In the genomic region with DNA sequence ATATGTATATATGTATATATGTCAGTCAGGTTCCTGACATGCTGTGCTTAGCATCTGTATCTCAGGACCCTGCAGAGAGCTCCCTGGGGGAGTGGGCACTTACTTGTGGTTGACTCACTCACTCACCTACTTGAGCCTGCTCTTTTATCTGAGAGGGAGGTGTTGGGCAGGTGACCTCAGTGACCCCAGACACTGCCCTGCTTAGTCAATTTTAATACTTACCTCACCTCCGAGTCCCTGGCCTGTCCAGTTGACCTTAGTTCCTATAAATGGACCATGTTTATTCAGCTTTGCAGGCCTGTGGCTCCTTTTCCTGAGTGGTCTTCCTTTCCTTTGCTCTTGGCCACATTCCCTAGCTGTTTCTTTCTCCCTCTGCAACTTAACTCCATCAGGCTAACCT, we compare ENCODE assay signal across 24 mouse cellular contexts.
DNase-seq lines count a peak whose midpoint lies in the region; ATAC-seq and TF ChIP-seq lines count a peak whose summit lies in the region.
"Had no signal": no experiment of that assay in that cellular context is flagged by ENCODE, and none has a peak within 500 bp of the region (broad histone marks: within the 10 kb centered on the region; RNA-seq: fewer than 3 reads in every experiment).

No protein-coding gene starts in this region.

- WGBS in midbrain, embryonic 11.5 days = 82% methylated on average over 1 of the region's 1 CpGs
- WGBS in midbrain, postnatal 0 days = 76% methylated on average over 1 of the region's 1 CpGs

- no peaks in the 10 kb centered on the region for H3K27me3 ChIP-seq in midbrain, embryonic 11.5 days (ENCODE audit: control insufficient read depth, insufficient read depth, low read length)
- H3K27me3 ChIP-seq in midbrain, postnatal 0 days (ENCODE audit: insufficient read depth, low read length) = no peaks in the 10 kb centered on the region
- H3K27me3 ChIP-seq: embryonic facial prominence, embryonic 13.5 days; embryonic facial prominence, embryonic 15.5 days; forebrain, embryonic 12.5 days had no signal

- no peak overlapping the region for H3K4me2 ChIP-seq in midbrain, embryonic 11.5 days
- H3K4me2 ChIP-seq in midbrain, postnatal 0 days (ENCODE audit: low read depth, low read length, poor library complexity, severe bottlenecking) = no peak overlapping the region
- H3K4me2 ChIP-seq: embryonic facial prominence, embryonic 13.5 days; embryonic facial prominence, embryonic 15.5 days; forebrain, embryonic 12.5 days had no signal

- no peaks in the 10 kb centered on the region for H3K36me3 ChIP-seq in midbrain, embryonic 11.5 days (ENCODE audit: control insufficient read depth, insufficient read depth, low read length)
- no peaks in the 10 kb centered on the region for H3K36me3 ChIP-seq in midbrain, postnatal 0 days (ENCODE audit: insufficient read depth, low read length)
- H3K36me3 ChIP-seq: embryonic facial prominence, embryonic 13.5 days; embryonic facial prominence, embryonic 15.5 days; forebrain, embryonic 10.5 days; forebrain, embryonic 12.5 days had no signal

- TF ChIP-seq CTCF in layer of hippocampus, adult 2 months (conservative IDR thresholded peaks at IDR 0.05) = no peak
- TF ChIP-seq CTCF in midbrain, postnatal 0 days (IDR thresholded peaks at IDR 0.05) = no peak

- H3K4me1 ChIP-seq in midbrain, embryonic 11.5 days (ENCODE audit: control insufficient read depth, insufficient read depth, low read length) = no peaks in the 10 kb centered on the region
- no peaks in the 10 kb centered on the region for H3K4me1 ChIP-seq in midbrain, postnatal 0 days (ENCODE audit: insufficient read depth, low read length)
- H3K4me1 ChIP-seq: embryonic facial prominence, embryonic 13.5 days; embryonic facial prominence, embryonic 15.5 days; forebrain, embryonic 10.5 days; forebrain, embryonic 12.5 days had no signal

- H3K27ac ChIP-seq in layer of hippocampus, adult 2 months = peak overlapping the region; percentile 57; the same call in 1 of the 2 replicates
- no peak overlapping the region for H3K27ac ChIP-seq in midbrain, embryonic 11.5 days (ENCODE audit: low read depth, low read length)
- no peak overlapping the region for H3K27ac ChIP-seq in midbrain, postnatal 0 days (ENCODE audit: low read depth, low read length)
- H3K27ac ChIP-seq: embryonic facial prominence, embryonic 13.5 days; embryonic facial prominence, embryonic 15.5 days; forebrain, embryonic 10.5 days; forebrain, embryonic 12.5 days had no signal

- DNase-seq in heart, adult 11 months = peak; percentile 86
- DNase-seq in heart, postnatal 10 days = no peak
- no peak for DNase-seq in layer of hippocampus, adult 2 months (ENCODE audit: low spot score in 2 of 2)
- DNase-seq in layer of hippocampus, adult 11-12 months (ENCODE audit: low spot score) = no peak
- peak; percentile 31 for DNase-seq in midbrain, embryonic 11.5 days (ENCODE audit: low spot score, missing footprints)
- no peak for DNase-seq in midbrain, postnatal 0 days (ENCODE audit: low spot score)
- DNase-seq in B cell, adult 2 months = no peak
- DNase-seq: adrenal gland, adult 2 months; adrenal gland, postnatal 10 days; adrenal gland, postnatal 25 days; cerebellum, adult 11 months; cerebellum, adult 18-20 months; cerebellum, adult 8-10 months; cerebellum, adult 9-11 months; cerebellum, postnatal 14 days; cerebellum, postnatal 36 days; embryo, embryonic 11 days had no signal

- H3K9ac ChIP-seq in midbrain, embryonic 11.5 days (ENCODE audit: low read length) = no peak overlapping the region
- no peak overlapping the region for H3K9ac ChIP-seq in midbrain, postnatal 0 days (replicated peaks; ENCODE audit: low read length, poor library complexity, severe bottlenecking)
- H3K9ac ChIP-seq: embryonic facial prominence, embryonic 13.5 days; embryonic facial prominence, embryonic 15.5 days; forebrain, embryonic 12.5 days had no signal

- H3K4me3 ChIP-seq in layer of hippocampus, adult 2 months = no peak overlapping the region
- no peak overlapping the region for H3K4me3 ChIP-seq in midbrain, embryonic 11.5 days (ENCODE audit: low read depth, low read length)
- no peak overlapping the region for H3K4me3 ChIP-seq in midbrain, postnatal 0 days (ENCODE audit: low read depth, low read length)
- H3K4me3 ChIP-seq: embryonic facial prominence, embryonic 13.5 days; embryonic facial prominence, embryonic 15.5 days; erythroblast, embryonic 14.5 days; forebrain, embryonic 10.5 days; forebrain, embryonic 12.5 days had no signal

- no peak for ATAC-seq in midbrain, embryonic 11.5 days (ENCODE audit: low FRiP score)
- no peak for ATAC-seq in midbrain, postnatal 0 days (ENCODE audit: low FRiP score)
- ATAC-seq: forebrain, embryonic 14.5 days; forebrain, embryonic 16.5 days had no signal

- intact Hi-C loops in heart, postnatal 10 days (cut with DNase I) = no loop called here

- no peaks in the 10 kb centered on the region for H3K9me3 ChIP-seq in midbrain, embryonic 11.5 days (ENCODE audit: control insufficient read depth, low read length)
- H3K9me3 ChIP-seq in midbrain, postnatal 0 days (ENCODE audit: low read length) = no peaks in the 10 kb centered on the region
- H3K9me3 ChIP-seq: embryonic facial prominence, embryonic 13.5 days; embryonic facial prominence, embryonic 15.5 days; forebrain, embryonic 10.5 days; forebrain, embryonic 12.5 days had no signal

Comparison
In these comparisons a context has a peak if more than half of its experiments do, and no peak if none do; other contexts are left out.
1. DNase-seq: peak in heart, adult 11 months (single experiment) and midbrain, embryonic 11.5 days (single experiment); none in heart, postnatal 10 days (0 of 2), layer of hippocampus, adult 2 months (0 of 2), layer of hippocampus, adult 11-12 months (single experiment), midbrain, postnatal 0 days (single experiment) and B cell, adult 2 months (0 of 2).